Mouse (Mus musculus) splenic B cell, adult 2 months (primary cell): ENCODE measurements around the gene Smyd5.

ENCODE experiments used
- DNase-seq: peaks from one replicate; pipeline ENCODE4 v3.0.0-alpha.2; 2011; ENCODE audit warnings: low read depth, low spot score
- H3K27me3 ChIP-seq: 2 replicates; pipeline ENCODE4 v1.6.1; 2012; ENCODE audit warnings: mild to moderate bottlenecking, low read length, moderate library complexity, mixed read lengths; ENCODE audit not compliant: control insufficient read depth, poor library complexity, insufficient read depth, severe bottlenecking
- H3K36me3 ChIP-seq: 2 replicates; pipeline ENCODE4 v1.6.1; 2012; ENCODE audit warnings: mild to moderate bottlenecking, low read length, moderate library complexity, mixed read lengths; ENCODE audit not compliant: control insufficient read depth, poor library complexity, insufficient read depth, severe bottlenecking

Gene Smyd5

GRCm38 (mm10) chr6:85465381-85465780 lies 33.6 kb downstream of the Smyd5 start:
- DNase-seq, result no peak
- Histone ChIP-seq H3K27me3 (no peaks in the 10 kb centered on the region), H3K36me3 (peaks cover 15% of the 10 kb centered on the region)

- no peak for DNase-seq
- H3K36me3 ChIP-seq, result peaks cover 4% of the 10 kb centered on the region
- no peaks in the 10 kb centered on the region for H3K27me3 ChIP-seq
Measured at GRCm38 (mm10) chr6:85469660-85470430, 38.1 kb downstream of the Smyd5 start.

GRCm38 (mm10) chr6:85471962-85472361 lies 40.2 kb downstream of the Smyd5 start:
- no peaks in the 10 kb centered on the region for H3K27me3 ChIP-seq
- no peaks in the 10 kb centered on the region; the same call in none of the 2 replicates for H3K36me3 ChIP-seq
- DNase-seq, result no peak

GRCm38 (mm10) chr6:85472542-85472941 lies 40.8 kb downstream of the Smyd5 start:
- H3K36me3 ChIP-seq, result no peaks in the 10 kb centered on the region; the same call in 1 of the 2 replicates
- DNase-seq, result no peak
- no peaks in the 10 kb centered on the region for H3K27me3 ChIP-seq

- H3K36me3 ChIP-seq, result no peaks in the 10 kb centered on the region
- H3K27me3 ChIP-seq, result no peaks in the 10 kb centered on the region
- no peak for DNase-seq
Measured at GRCm38 (mm10) chr6:85475581-85475980, 43.8 kb downstream of the Smyd5 start.

- no peaks in the 10 kb centered on the region for H3K27me3 ChIP-seq
- DNase-seq, result peak; percentile 53
- no peaks in the 10 kb centered on the region for H3K36me3 ChIP-seq
Measured at GRCm38 (mm10) chr6:85477366-85477917, 45.7 kb downstream of the Smyd5 start.

GRCm38 (mm10) chr6:85478416-85478815 lies 46.6 kb downstream of the Smyd5 start:
- Histone ChIP-seq H3K36me3 (no peaks in the 10 kb centered on the region), H3K27me3 (no peaks in the 10 kb centered on the region)
- no peak for DNase-seq

GRCm38 (mm10) chr6:85479979-85480378 lies 48.2 kb downstream of the Smyd5 start:
- no peaks in the 10 kb centered on the region for H3K27me3 ChIP-seq
- no peak for DNase-seq
- H3K36me3 ChIP-seq, result no peaks in the 10 kb centered on the region

- no peak for DNase-seq
Measured at GRCm38 (mm10) chr6:85480685-85481084, 48.9 kb downstream of the Smyd5 start.

GRCm38 (mm10) chr6:85483843-85484721 lies 52.3 kb downstream of the Smyd5 start:
- H3K27me3 ChIP-seq, result no peaks in the 10 kb centered on the region
- no peak for DNase-seq
- no peaks in the 10 kb centered on the region for H3K36me3 ChIP-seq

More at GRCm38 (mm10) chr6:85480685-85481084, 48.9 kb downstream of the Smyd5 start:
- Histone ChIP-seq H3K27me3 (no peaks in the 10 kb centered on the region), H3K36me3 (no peaks in the 10 kb centered on the region)

GRCm38 (mm10) chr6:85485738-85486137 lies 53.9 kb downstream of the Smyd5 start:
- DNase-seq, result no peak
- no peaks in the 10 kb centered on the region for H3K36me3 ChIP-seq
- H3K27me3 ChIP-seq, result no peaks in the 10 kb centered on the region

GRCm38 (mm10) chr6:85488510-85488909 lies 56.7 kb downstream of the Smyd5 start:
- H3K27me3 ChIP-seq, result no peaks in the 10 kb centered on the region
- DNase-seq, result no peak
- no peaks in the 10 kb centered on the region for H3K36me3 ChIP-seq

GRCm38 (mm10) chr6:85489717-85490116 lies 57.9 kb downstream of the Smyd5 start:
- DNase-seq, result no peak
- Histone ChIP-seq H3K36me3 (no peaks in the 10 kb centered on the region), H3K27me3 (no peaks in the 10 kb centered on the region)

- no peaks in the 10 kb centered on the region for H3K36me3 ChIP-seq
- H3K27me3 ChIP-seq, result no peaks in the 10 kb centered on the region
- no peak for DNase-seq
Measured at GRCm38 (mm10) chr6:85490252-85490651, 58.5 kb downstream of the Smyd5 start.

- no peak for DNase-seq
- H3K36me3 ChIP-seq, result no peaks in the 10 kb centered on the region
Measured at GRCm38 (mm10) chr6:85491606-85492005, 59.8 kb downstream of the Smyd5 start.

More at GRCm38 (mm10) chr6:85491606-85492005, 59.8 kb downstream of the Smyd5 start:
- H3K27me3 ChIP-seq, result no peaks in the 10 kb centered on the region
